Mouse (Mus musculus) left cerebral cortex, postnatal 25 days (tissue): ENCODE data around the gene H2-M10.6. TPM values are rescaled to one million over a fixed set of nuclear protein-coding genes. Genes with fewer than 3 reads are reported as not detected.
"Not testable (repeated sequence)": the region's sequence is repeated elsewhere in the genome, so short reads cannot be mapped to it uniquely, and the experiment has no call there.

ENCODE experiments used
- DNase-seq, 2 experiments: peaks; one replicate each; pipeline ENCODE4 v3.0.0; 2022; ENCODE audit warnings: low spot score in 2 of 2, mixed read lengths in 1 of 2
- intact Hi-C: fragments of 180-260 bp; cut with DNase I; formaldehyde crosslinking; loops from one replicate; pipeline ENCODE4 v1.15.1; 2025
- total RNA-seq, 2 experiments: library from RNA; stranded (reverse); gene quantifications; 2 replicates each; pipeline ENCODE4 v1.2.3; 2021

The H2-M10.6 gene
- not detected for total RNA-seq

DNA sequence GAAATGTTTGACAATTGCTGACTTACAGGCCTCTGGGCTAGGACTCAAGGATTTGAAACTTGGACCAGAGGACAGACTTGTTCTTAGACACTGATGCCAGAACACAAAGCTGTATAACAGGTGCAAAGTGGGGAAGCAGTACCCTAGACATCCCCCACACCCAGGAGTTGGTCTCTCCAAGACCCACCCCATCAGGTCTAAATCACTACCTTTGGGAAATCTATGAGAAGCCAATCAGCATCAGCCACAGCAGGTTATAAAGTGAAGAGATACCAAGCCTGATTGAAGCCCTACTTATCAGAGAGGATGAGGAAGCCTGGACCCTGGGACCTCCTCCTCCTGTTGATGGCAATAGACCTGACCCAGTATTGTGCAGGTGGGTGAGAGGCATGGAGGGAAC is at the start of gene H2-M10.6:
Gene H2-M10.6, plus strand, starts transcription at position 301 of the 400 bp plus-strand sequence.
- intact Hi-C loops = loop anchor here (1.0 kb wide), 1 partner anchor 446 kb away; no protein-coding TSS in a partner anchor
- DNase-seq = no peak

DNA sequence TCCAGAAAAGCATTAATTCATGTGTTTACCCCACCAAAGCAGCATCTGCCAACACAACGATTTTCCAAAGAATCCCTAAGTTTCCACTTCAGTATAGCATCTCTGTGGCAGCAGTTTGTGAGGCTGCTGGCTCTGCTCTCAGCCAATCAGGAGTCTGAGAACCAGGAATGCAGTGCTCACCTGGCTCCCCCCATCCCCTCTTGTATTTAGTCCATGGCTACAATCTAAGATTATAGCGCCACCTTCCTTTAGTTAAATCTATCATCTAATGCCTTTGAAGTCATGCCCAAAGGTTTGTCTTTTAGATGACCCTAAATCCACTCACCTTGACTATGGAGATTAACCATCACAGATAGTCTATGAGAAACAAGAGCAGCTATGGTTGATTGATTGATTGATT is 48.2 kb upstream of the H2-M10.6 start:
- no peak for DNase-seq
- intact Hi-C loops = loop anchor here (10.0 kb wide), 1 partner anchor 379 kb away; no protein-coding TSS in a partner anchor

DNA sequence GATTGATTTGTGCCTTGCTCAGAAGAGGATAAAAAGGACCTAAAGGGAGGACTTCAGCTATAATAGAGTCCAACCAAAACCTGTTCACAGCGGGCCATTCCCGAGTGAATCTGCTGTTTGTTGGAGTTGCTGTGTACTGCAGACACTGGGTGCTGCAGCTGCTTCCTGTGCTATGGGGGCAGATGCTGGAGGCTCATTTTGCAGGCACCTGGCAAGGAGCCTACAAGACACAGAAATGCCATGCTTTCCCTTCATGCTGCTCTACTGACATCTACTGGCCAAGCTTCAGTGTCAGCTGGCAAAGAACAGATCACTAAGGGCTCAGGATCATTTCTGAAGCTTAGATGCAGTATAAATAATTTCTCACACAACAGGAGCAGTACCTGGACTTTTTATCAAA is 47.7 kb upstream of the H2-M10.6 start:
- peak; percentile 42 to 64 for DNase-seq
- intact Hi-C loops = loop anchor here (10.0 kb wide), 1 partner anchor 379 kb away; no protein-coding TSS in a partner anchor

DNA sequence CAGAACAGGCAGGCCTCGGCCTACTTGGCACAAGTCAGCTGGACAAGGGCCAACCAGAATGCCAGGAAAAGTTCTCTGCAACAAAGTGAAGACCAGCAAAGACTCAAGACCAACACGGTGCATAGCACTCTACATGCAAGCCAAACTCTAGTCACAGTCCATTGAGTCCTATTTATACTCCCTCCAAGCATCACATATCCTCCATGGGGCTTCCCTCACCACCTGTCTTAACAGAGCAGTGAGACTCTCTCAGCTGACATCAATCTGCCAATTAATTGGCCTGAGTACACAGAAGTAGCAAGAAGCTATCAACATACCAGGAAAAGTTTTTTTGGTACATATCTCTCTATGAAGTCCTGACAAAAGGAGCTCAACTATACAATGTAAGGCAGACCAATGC is 46.6 kb upstream of the H2-M10.6 start:
- DNase-seq = not testable (repeated sequence)
- intact Hi-C loops = loop anchor here (10.0 kb wide), 1 partner anchor 381 kb away; no protein-coding TSS in a partner anchor

DNA sequence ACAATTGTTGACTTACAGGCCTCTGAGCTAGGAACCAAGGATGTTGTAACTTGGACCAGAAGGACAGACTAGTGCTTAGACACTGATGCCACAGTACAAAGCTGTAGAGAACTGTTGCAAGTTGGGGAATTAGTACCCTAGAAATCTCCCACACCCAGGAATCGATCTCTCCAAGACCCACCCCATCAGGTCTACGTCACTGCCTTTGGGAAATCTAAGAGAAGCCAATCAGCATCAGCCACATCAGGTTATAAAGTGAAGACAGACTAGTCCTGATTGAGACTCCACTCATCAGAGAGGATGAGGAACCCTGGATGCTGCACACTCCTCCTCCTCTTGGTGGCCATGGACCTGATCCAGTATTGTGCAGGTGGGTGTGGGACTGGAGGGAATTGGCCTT is 39.4 kb upstream of the H2-M10.6 start, which contains the start of gene H2-M10.5:
Gene H2-M10.5, plus strand, starts transcription at position 301 of the 400 bp plus-strand sequence.
- intact Hi-C loops, DNase-seq: not testable (repeated sequence)

DNA sequence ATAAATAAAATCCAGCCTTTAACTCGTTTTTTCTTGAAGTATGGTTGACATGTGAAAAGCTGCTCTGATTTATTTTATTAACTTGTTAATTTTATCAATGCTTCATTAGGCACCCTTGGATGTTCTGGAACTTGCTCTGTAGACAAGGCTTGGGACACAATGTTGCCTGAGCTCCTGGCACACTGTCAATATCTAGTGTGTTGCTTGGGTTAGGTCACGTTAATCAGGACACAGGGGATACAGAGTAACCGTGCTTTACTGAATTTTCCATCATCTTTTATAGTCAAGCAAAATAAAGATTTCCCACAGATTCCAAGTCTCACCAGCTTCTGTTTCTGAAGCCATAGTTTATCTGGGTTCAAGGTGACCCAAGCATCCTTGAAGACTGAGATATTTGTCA is 30.4 kb upstream of the H2-M10.6 start:
- DNase-seq = no peak
- intact Hi-C loops = no loop called here

DNA sequence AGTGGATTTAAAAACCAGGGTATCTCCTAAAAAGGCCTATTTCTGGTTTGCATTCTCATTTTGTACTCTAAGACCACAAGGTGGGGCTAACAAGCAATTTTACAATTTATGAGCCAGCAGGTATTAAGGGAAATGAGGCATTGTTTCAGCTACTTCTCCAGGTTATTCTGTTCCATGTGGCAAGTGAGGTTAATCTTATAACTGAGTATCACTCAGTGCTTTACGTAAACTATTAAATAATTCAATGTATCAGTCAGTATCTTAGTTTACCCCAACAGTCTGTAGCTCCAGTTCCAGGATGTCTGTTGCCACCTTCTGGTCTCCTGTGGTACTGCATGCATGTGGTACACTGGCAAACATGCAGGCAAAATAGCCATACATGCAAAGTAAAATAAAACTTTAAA is 25.5 kb upstream of the H2-M10.6 start:
- DNase-seq = peak; percentile 26 to 38
- intact Hi-C loops = loop anchor here (5.0 kb wide), 1 partner anchor 41 kb away; no protein-coding TSS in a partner anchor

DNA sequence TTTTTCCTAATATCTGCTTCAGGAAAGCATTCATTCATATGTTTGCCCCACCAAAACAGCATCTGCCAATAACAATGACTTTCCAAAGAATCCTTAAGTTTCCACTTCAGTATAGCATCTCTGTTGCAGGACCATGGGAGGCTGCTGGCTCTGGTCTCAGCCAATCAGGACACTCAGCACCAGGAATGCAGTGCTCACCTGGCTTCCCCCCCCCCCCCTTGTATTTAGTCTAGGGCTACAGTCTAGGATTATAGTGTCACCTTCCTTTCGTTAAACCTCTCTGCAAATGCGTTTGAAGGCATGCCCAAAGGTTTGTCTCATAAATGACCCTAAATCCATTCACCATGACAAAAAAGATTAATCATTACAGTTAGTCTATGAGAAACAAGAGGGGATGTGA is 23.6 kb upstream of the H2-M10.6 start:
- no peak for DNase-seq
- intact Hi-C loops = loop anchor here (2.0 to 5.0 kb wide), 2 partner anchors 39 to 432 kb away; no protein-coding TSS in a partner anchor

DNA sequence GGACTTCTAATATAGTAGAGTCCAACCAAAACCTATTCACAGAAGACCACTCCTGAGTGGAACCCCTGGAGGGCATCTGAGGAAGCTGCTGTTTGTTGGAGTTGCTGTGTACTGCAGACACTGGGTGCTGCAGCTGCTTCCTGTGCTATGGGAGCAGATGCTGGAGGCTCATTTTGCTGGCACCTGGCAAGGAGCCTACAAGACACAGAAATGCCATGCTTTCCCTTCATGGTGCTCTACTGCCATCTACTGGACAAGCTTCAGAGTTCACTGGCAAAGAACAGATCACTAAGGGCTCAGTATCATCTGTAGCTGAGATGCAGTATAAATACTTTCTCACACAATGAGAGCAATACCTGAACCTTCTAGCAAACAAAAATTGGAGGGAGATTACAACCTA is 23.2 kb upstream of the H2-M10.6 start:
- DNase-seq = peak; percentile 82 to 92
- intact Hi-C loops = loop anchor here (2.0 to 5.0 kb wide), 2 partner anchors 38 to 432 kb away; no protein-coding TSS in a partner anchor

DNA sequence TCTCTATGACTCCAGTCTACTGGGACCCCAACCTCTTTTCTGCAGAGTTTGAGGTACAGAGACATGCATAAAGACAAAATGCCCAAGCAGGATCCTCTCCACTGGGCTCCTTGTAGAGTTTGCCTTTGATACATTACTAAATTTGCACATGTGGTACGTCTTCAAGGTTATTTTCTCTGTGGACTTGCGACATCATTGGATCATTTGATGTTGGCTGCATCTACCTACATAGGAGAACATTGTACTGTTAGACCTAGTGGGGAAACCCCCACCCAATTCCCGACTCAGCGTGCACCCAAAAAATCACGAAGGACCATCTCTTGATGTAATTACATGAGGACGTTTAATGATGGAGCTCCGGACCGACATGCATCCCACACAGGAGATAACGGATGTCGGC is 12.5 kb upstream of the H2-M10.6 start:
- DNase-seq = no peak
- intact Hi-C loops = loop anchor here (2.0 kb wide), 1 partner anchor 499 kb away; no protein-coding TSS in a partner anchor

DNA sequence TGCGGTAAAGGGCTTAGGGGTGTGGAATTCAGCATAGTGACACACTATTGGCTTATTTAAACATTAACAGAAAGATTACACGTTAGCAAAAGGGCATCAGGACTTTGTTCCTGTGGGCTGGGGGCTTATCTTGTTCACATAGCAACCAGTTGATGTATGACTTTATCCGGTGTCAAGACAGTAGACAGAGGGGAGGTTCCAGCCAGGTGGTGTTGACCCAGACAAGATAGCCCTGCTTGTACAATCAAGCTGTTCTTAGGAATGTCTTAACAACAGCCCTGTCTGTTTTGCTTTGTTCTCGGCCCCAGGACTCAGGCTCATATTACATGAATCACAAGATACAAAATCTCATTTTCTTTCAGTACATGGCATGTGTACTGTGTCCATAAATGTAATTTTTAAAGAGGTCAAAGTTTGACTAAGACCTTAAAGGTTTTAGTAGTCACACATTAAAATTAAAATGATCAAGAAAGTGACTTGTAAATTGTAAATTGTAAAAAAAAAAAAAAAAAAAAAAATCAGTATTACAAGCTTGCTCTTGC is 12.0 kb upstream of the H2-M10.6 start:
- not testable (repeated sequence) for DNase-seq

DNA sequence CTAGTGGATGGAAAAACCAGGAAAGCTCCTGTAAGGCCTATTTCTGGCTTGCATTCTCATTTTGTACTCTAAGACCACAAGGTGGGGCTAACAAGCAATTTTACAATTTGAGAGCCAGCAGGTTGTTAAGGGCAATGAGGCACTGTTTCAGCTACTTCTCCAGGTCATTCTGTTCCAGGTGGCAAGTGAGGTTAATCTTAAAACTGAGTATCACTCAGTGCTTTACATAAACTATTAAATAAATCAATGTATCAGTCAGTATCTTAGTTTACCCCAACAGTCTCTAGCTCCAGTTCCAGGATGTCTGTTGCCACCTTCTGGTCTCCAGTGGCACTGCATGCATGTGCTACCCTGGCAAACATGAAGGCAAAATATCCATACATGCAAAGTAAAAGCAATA is 12.0 kb downstream of the H2-M10.6 start:
- DNase-seq = peak; percentile 42 to 56
- intact Hi-C loops = no loop called here

More for the DNA sequence above, 12.0 kb upstream of the H2-M10.6 start:
- intact Hi-C loops = loop anchor here (2.0 kb wide), 1 partner anchor 499 kb away; no protein-coding TSS in a partner anchor

DNA sequence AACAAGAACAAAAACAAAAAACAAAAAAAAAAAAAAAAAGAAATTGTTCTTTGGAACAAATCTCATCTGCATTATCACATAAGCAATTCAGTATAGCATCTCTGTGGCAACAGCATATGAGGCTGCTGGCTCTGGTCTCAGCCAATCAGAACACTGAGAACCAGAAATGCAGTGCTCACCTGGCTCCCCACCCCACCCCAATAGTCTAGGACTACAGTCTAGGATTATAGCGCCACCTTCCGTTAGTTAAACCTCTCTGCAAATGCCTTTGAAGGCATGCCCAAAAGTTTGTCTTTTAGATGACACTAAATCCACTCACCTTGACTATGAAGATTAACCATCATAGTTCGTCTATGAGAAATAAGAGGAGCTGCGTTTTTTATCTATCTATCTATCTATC is 13.6 kb downstream of the H2-M10.6 start:
- DNase-seq = peak in 1 of 2 experiments; percentile 19
- intact Hi-C loops = loop anchor here (5.0 kb wide), 1 partner anchor 38 kb away; no protein-coding TSS in a partner anchor

DNA sequence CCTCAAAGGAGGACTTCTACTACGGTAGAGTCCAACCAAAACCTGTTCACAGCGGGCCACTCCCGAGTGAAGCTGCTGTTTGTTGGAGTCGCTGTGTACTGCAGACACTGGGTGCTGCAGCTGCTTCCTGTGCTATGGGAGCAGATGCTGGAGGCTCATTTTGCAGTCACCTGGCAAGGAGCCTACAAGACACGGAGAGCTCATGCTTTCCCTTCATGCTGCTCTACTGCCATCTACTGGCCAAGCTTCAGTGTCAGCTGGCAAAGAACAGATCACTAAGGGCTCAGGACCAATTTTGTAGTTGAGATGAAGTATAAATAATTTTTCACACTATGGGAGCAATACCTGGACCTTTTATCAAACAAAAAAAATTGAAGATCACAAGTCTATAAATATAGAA is 14.0 kb downstream of the H2-M10.6 start:
- intact Hi-C loops = loop anchor here (1.0 to 5.0 kb wide), 2 partner anchors 10 to 39 kb away; no protein-coding TSS in a partner anchor

DNA sequence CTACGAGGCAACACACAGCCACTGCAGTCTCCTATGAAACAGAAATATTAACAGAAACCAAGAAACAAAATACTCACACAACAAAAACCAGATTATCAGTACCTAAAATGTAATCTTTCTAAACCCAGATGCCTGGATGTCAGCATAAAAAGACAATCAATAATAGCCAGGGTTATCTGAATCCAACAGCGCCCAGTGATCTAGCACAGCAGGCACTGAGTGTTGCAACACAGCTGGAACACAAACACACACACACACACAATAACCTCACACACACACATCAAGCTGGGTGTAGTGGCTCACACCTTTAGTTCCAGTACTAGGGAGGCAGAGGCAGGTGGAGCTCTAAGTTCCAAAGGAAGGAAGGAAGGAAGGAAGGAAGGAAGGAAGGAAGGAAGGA is 16.5 kb downstream of the H2-M10.6 start:
- DNase-seq = no peak
- intact Hi-C loops = loop anchor here (5.0 kb wide), 1 partner anchor 41 kb away; no protein-coding TSS in a partner anchor

More for the DNA sequence above, 14.0 kb downstream of the H2-M10.6 start:
- DNase-seq = peak; percentile 84 to 94

DNA sequence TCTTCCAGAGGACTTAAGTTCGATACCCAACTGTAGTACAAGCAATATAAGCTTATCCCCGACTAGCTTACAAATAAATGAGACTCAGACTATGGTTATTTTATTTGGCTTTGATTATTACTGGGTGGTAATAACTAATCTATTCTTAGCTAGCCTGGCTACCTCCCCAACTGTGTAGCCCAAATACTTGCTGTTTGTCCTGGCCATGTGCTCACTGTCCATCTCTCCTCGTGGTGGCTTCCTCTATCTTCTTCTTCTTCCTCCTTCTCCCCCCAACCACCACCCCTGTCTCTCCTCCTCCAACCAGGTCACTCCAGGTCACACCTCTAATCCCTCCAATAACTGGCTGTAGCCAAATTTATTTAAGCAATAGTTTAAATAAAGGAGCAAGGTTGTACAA is 18.5 kb downstream of the H2-M10.6 start:
- intact Hi-C loops = no loop called here
- DNase-seq = no peak

DNA sequence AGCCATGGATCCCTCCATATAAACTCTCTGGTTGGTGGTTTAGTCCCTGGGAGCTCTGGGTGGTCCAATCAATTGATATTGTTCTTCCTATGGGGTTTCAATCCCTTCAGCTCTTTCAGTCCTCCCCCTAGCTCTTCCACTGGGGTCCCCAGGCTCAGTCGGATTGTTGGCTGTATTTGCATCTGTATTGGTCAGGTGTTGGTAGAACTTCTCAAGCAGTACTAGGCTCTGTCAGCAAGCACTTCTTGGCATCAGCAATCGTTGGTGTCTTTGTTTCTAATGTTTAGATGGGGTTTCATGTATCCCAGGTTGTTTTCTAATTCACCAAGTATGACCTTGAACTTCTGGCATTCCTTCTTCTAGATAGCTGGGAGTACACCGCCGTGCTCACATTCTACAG is 20.7 kb downstream of the H2-M10.6 start:
- DNase-seq = no peak
- intact Hi-C loops = no loop called here

DNA sequence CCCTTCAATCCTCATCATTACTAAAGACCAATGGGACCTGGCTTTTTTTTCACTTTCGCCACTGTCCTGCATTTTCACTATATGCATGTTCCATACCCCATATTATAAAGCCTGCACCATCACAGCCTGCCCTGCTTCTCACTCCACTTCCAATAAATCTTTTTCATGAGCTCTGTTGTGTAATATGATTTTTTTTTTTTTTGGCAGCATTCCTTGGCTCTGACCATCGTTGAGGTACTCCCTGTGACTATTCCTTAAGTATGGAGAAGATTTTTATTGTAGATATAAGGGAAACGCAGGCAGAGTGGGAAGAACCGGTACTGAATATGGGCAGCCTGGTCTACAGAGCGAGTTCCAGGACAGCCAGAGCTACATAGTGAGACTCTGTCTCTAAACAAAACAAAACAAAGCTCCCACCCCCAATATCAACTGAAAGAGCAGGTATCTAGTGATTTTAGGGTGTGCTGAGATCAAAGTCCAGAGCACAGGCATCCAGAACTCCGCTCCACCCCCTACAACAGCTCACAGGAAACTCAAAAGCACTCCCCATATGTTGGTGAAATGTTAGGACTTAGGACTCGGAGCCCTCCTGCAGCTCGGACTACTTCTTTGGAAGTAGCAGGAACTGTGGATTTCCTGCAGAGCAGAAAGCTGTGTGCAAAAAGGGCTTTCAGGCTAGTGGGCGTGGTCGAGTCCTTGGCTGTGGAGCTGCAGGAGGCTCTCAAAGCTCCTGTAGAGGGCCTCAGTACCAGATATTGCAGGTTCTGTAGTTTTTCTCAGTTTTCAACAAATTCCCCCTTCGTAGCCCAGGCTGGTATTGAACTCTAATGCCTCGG is 23.8 kb downstream of the H2-M10.6 start:
- intact Hi-C loops = loop anchor here (1.0 kb wide), 1 partner anchor 10 kb away; no protein-coding TSS in a partner anchor

DNA sequence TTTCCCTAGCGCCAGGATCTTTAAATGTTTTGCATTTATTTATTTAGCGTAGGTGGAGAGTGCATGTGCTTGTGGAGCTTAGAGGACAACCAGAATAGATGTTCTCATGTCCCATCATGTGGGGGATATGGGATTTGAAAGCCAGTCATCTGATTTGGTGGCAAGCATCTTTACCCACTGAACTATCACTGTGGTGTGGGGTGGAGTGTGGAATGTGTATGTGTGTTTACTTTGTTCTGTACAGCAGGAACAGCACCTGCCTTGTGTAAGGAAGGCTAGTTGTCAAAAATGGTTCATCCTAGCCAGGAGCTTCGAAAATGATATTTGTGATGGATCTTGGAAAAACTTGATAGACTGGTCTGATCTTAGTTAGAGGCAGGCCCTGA is 24.4 kb downstream of the H2-M10.6 start:
- DNase-seq = no peak
- intact Hi-C loops = loop anchor here (1.0 kb wide), 1 partner anchor 10 kb away; no protein-coding TSS in a partner anchor

More for the DNA sequence above, 23.8 kb downstream of the H2-M10.6 start:
- DNase-seq = peak; percentile 43 to 70
